Mouse (Mus musculus): ENCODE measurements around the gene Pou2f3.

Pou2f3 gene

GRCm38 (mm10) chr9:43084496-43085362 lies 125.4 kb downstream of the Pou2f3 start:
- DNase-seq (ENCODE audit: low spot score in 2 of 2), result no peak

GRCm38 (mm10) chr9:43083441-43084055 lies 126.6 kb downstream of the Pou2f3 start:
- DNase-seq (ENCODE audit: low spot score in 2 of 2), result no peak

GRCm38 (mm10) chr9:43078711-43079110 lies 131.5 kb downstream of the Pou2f3 start:
- DNase-seq (ENCODE audit: low spot score in 2 of 2), result no peak

GRCm38 (mm10) chr9:43076163-43076562 lies 134.0 kb downstream of the Pou2f3 start:
- DNase-seq (ENCODE audit: low spot score in 2 of 2), result no peak

- DNase-seq (ENCODE audit: low spot score in 2 of 2), result no peak
These were observed 135.6 kb downstream of the Pou2f3 start for GRCm38 (mm10) chr9:43074611-43075010.
